Mouse (Mus musculus): ENCODE measurements at regions not wholly inside any gene's neighbourhood (a gene's known extent, or its start where the extent isn't known, plus 50 kb on each side); places are given as distances from the start of the nearest gene placed in this dataset.

GRCm38 (mm10) chr2:166343551-166344340 is 188.3 kb upstream of the Sulf2 start:
- H3K4me2 ChIP-seq (replicated peaks; ENCODE audit: low read depth, low read length, severe bottlenecking): no peak overlapping the region
- DNase-seq (ENCODE audit: low spot score): peak; percentile 67

DNA sequence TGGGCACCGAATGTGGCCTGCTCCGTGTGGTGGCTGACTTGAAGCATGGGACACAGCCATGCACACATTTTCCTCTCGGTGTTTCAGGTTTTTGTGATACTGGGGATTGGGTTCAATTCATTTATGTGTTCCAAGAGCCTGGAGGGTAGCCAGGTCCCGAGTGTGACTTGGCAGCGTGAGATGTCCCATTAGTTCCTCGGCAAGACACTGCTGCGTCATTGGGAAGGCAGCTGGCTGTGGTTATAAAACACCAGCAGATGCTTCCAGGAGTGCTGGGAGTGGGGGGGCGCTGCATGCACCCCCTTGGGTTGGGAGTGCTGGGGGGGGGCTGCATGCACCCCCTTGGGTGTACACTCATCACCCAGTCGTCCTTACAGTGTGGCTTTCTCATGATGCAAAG is 186.9 kb upstream of the Sulf2 start:
- no peak overlapping the region for H3K9ac ChIP-seq (ENCODE audit: low read depth, low read length, severe bottlenecking)
- no peaks in the 10 kb centered on the region for H3K27me3 ChIP-seq (ENCODE audit: control insufficient read depth, insufficient read depth, low read length)
- H3K4me3 ChIP-seq (replicated peaks; ENCODE audit: low read length): no peak overlapping the region
- H3K9me3 ChIP-seq (ENCODE audit: control insufficient read depth, low read length): no peaks in the 10 kb centered on the region
- H3K27ac ChIP-seq (replicated peaks; ENCODE audit: low read depth, low read length): peak overlapping the region; percentile 74
- H3K4me1 ChIP-seq (ENCODE audit: control insufficient read depth, insufficient read depth, low read length): peaks cover 48% of the 10 kb centered on the region
- H3K36me3 ChIP-seq (ENCODE audit: control insufficient read depth, insufficient read depth, low read length): no peaks in the 10 kb centered on the region
- ATAC-seq (ENCODE audit: low FRiP score, low read depth) (no peak), DNase-seq (ENCODE audit: low spot score) (peak; percentile 85)
- WGBS: 37% methylated on average over 9 of the region's 9 CpGs
- no peak for TF ChIP-seq POLR2A (IDR thresholded peaks at IDR 0.05; ENCODE audit: borderline replicate concordance, extremely low read depth, insufficient read depth, insufficient read length)
- no peak overlapping the region for H3K4me2 ChIP-seq (replicated peaks; ENCODE audit: low read depth, low read length, severe bottlenecking)

More at GRCm38 (mm10) chr2:166343551-166344340, 188.3 kb upstream of the Sulf2 start:
- Histone ChIP-seq H3K27ac (replicated peaks; ENCODE audit: low read depth, low read length) (peak overlapping the region; percentile 67), H3K36me3 (ENCODE audit: control insufficient read depth, insufficient read depth, low read length) (no peaks in the 10 kb centered on the region), H3K4me1 (ENCODE audit: control insufficient read depth, insufficient read depth, low read length) (peaks cover 41% of the 10 kb centered on the region), H3K4me3 (replicated peaks; ENCODE audit: low read length) (no peak overlapping the region), H3K9me3 (ENCODE audit: control insufficient read depth, low read length) (no peaks in the 10 kb centered on the region), H3K9ac (ENCODE audit: low read depth, low read length, severe bottlenecking) (peak overlapping the region; percentile 31; the same call in 1 of the 2 replicates), H3K27me3 (ENCODE audit: control insufficient read depth, insufficient read depth, low read length) (no peaks in the 10 kb centered on the region)
- ATAC-seq (ENCODE audit: low FRiP score, low read depth): peak; percentile 24; the same call in 1 of the 2 replicates
- 21% methylated on average over 10 of the region's 10 CpGs for WGBS
- no peak for TF ChIP-seq POLR2A (IDR thresholded peaks at IDR 0.05; ENCODE audit: borderline replicate concordance, extremely low read depth, insufficient read depth, insufficient read length)

- DNase-seq (ENCODE audit: low spot score) (no peak), ATAC-seq (ENCODE audit: low FRiP score, low read depth) (no peak)
- H3K36me3 ChIP-seq (ENCODE audit: control insufficient read depth, insufficient read depth, low read length): no peaks in the 10 kb centered on the region
- no peak overlapping the region for H3K4me2 ChIP-seq (replicated peaks; ENCODE audit: low read depth, low read length, severe bottlenecking)
- no peaks in the 10 kb centered on the region for H3K27me3 ChIP-seq (ENCODE audit: control insufficient read depth, insufficient read depth, low read length)
- H3K4me3 ChIP-seq (replicated peaks; ENCODE audit: low read length): no peak overlapping the region
- no peak overlapping the region for H3K9ac ChIP-seq (ENCODE audit: low read depth, low read length, severe bottlenecking)
- H3K27ac ChIP-seq (replicated peaks; ENCODE audit: low read depth, low read length): no peak overlapping the region
- H3K4me1 ChIP-seq (ENCODE audit: control insufficient read depth, insufficient read depth, low read length): peaks cover 62% of the 10 kb centered on the region
- H3K9me3 ChIP-seq (ENCODE audit: control insufficient read depth, low read length): no peaks in the 10 kb centered on the region
- 96% methylated on average over 9 of the region's 9 CpGs for WGBS
- TF ChIP-seq POLR2A (IDR thresholded peaks at IDR 0.05; ENCODE audit: borderline replicate concordance, extremely low read depth, insufficient read depth, insufficient read length): no peak
These were observed 184.7 kb upstream of the Sulf2 start for GRCm38 (mm10) chr2:166340196-166340595.

DNA sequence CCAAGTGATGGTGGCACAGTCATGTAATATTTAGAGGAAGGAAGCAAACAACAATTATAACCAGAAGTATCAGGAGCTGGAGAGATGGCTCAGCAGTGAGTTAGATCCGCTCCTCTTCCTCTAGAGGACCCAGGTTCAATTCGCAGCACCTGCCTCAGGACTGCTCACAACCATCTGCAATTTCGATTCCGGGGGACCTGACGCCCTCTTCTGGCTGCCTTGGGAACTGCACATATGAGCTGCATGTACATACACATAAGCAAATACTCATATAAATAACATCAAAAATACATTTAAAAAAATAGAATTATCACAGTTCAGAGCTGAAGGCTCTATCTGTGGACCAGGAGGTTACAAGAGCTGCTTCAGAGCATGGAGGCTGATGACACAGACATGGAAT is 184.0 kb upstream of the Sulf2 start:
- H3K27ac ChIP-seq (replicated peaks; ENCODE audit: low read depth, low read length): peak overlapping the region; percentile 63; the same call in 1 of the 2 replicates
- no peaks in the 10 kb centered on the region for H3K36me3 ChIP-seq (ENCODE audit: control insufficient read depth, insufficient read depth, low read length)
- H3K27me3 ChIP-seq (ENCODE audit: control insufficient read depth, insufficient read depth, low read length): no peaks in the 10 kb centered on the region
- DNase-seq (ENCODE audit: low spot score) (no peak), ATAC-seq (ENCODE audit: low FRiP score, low read depth) (no peak)
- no peak overlapping the region for H3K4me2 ChIP-seq (replicated peaks; ENCODE audit: low read depth, low read length, severe bottlenecking)
- H3K4me3 ChIP-seq (replicated peaks; ENCODE audit: low read length): no peak overlapping the region
- H3K4me1 ChIP-seq (ENCODE audit: control insufficient read depth, insufficient read depth, low read length): peaks cover 63% of the 10 kb centered on the region
- TF ChIP-seq POLR2A (IDR thresholded peaks at IDR 0.05; ENCODE audit: borderline replicate concordance, extremely low read depth, insufficient read depth, insufficient read length): no peak
- H3K9me3 ChIP-seq (ENCODE audit: control insufficient read depth, low read length): no peaks in the 10 kb centered on the region
- H3K9ac ChIP-seq (ENCODE audit: low read depth, low read length, severe bottlenecking): no peak overlapping the region
- WGBS: 87% methylated on average over 5 of the region's 5 CpGs

GRCm38 (mm10) chr2:166338396-166339085 is 183.1 kb upstream of the Sulf2 start:
- no peak for ATAC-seq (ENCODE audit: low FRiP score, low read depth)
- no peak for TF ChIP-seq POLR2A (IDR thresholded peaks at IDR 0.05; ENCODE audit: borderline replicate concordance, extremely low read depth, insufficient read depth, insufficient read length)
- peaks cover 65% of the 10 kb centered on the region for H3K4me1 ChIP-seq (ENCODE audit: control insufficient read depth, insufficient read depth, low read length)
- H3K9ac ChIP-seq (ENCODE audit: low read depth, low read length, severe bottlenecking): no peak overlapping the region
- no peaks in the 10 kb centered on the region for H3K36me3 ChIP-seq (ENCODE audit: control insufficient read depth, insufficient read depth, low read length)
- no peaks in the 10 kb centered on the region for H3K27me3 ChIP-seq (ENCODE audit: control insufficient read depth, insufficient read depth, low read length)
- no peaks in the 10 kb centered on the region for H3K9me3 ChIP-seq (ENCODE audit: control insufficient read depth, low read length)
- peak overlapping the region; percentile 63 for H3K27ac ChIP-seq (replicated peaks; ENCODE audit: low read depth, low read length)
- H3K4me3 ChIP-seq (replicated peaks; ENCODE audit: low read length): no peak overlapping the region
- 30% methylated on average over 11 of the region's 11 CpGs for WGBS
- H3K4me2 ChIP-seq (replicated peaks; ENCODE audit: low read depth, low read length, severe bottlenecking): no peak overlapping the region
- no peak for DNase-seq (ENCODE audit: low spot score)

Data from limb, embryonic 14.5 days (tissue).